Mouse (Mus musculus): Measurements from ENCODE around the gene Irf4.

Gene Irf4

GRCm38 (mm10) chr13:30814256-30814655 is 65.2 kb downstream of the Irf4 start:
- no peak for DNase-seq
